9 mouse cellular contexts compared by ENCODE assay signal in the genomic region with DNA sequence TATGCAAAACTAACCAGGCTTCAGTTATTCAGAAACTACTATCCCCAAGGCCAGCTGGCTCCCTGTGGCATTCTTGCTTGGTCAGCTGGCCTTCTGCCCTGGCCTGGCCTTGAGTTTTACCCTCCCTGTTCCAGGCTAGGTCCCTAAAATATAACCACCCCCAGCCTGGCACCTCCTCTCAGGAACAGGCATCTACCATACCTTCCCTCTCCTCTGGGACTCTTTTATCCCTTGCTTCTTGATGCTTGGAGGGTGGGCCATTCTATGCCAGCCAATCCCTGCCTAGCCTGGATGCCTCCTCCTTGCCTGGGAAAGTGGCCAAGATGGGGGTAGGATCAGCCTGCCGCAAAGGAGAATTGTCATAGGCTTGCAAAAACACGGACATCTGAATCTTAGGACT. TPM values are rescaled to one million over a fixed set of nuclear protein-coding genes. Genes with fewer than 3 reads are reported as not detected.
DNase-seq lines count a peak whose midpoint lies in the region; ATAC-seq and TF ChIP-seq lines count a peak whose summit lies in the region.
"Had no signal": no experiment of that assay in that cellular context is flagged by ENCODE, and none has a peak within 500 bp of the region (broad histone marks: within the 10 kb centered on the region; RNA-seq: fewer than 3 reads in every experiment).

Gene Cyp4f14 (minus strand): TSS at position 212 of the 400 bp plus-strand sequence.

- no peak within 1 kb of the TSS for H3K27ac ChIP-seq in gastrocnemius, adult 2 months

- ATAC-seq in megakaryocyte, adult 5-6 weeks (ENCODE audit: poor library complexity, severe bottlenecking): no peak

- TF ChIP-seq CTCF in gastrocnemius, adult 2 months (IDR thresholded peaks at IDR 0.05): no peak

- intact Hi-C loops in heart, postnatal 25 days (cut with DNase I): no loop called here
- intact Hi-C loops in gastrocnemius, adult 2 months (cut with DNase I): no loop called here

- DNase-seq in heart, adult 18-20 months: peak; percentile 33 to 47
- DNase-seq in heart, postnatal 25 days (ENCODE audit: low spot score): no peak
- peak; percentile 33 to 42 for DNase-seq in right cerebral cortex, postnatal 10 days (ENCODE audit: low spot score in 2 of 2)
- DNase-seq in right cerebral cortex, postnatal 25 days: no peak
- peak; percentile 75 for DNase-seq in gastrocnemius, adult 2 months
- peak; percentile 70 for DNase-seq in testis, postnatal 10 days (ENCODE audit: low spot score)
- no peak for DNase-seq in spleen, adult 18-20 months
- DNase-seq: midbrain, embryonic 14.5 days had no signal

- H3K4me3 ChIP-seq in gastrocnemius, adult 2 months: no peak within 1 kb of the TSS

RNA-seq across cellular contexts. Expression of gene Cyp4f14, which starts in this region (rescaled TPM):
- under 1 TPM in 1 of 2 experiments, not detected in 1; 0.22 TPM for total RNA-seq in heart, adult 18-20 months (2021)
- not detected for total RNA-seq in heart, postnatal 25 days (2021)
- total RNA-seq in gastrocnemius, adult 2 months (2021): under 1 TPM in 1 of 2 experiments, not detected in 1; 0.17 TPM
- total RNA-seq in megakaryocyte, adult 5-6 weeks (2015): not detected in 2 replicates
- total RNA-seq in megakaryocyte, adult 5-6 weeks (2017): not detected in 2 replicates

Comparison
In these comparisons a context has a peak if more than half of its experiments do, and no peak if none do; other contexts are left out.
1. DNase-seq: peak in right cerebral cortex, postnatal 10 days (2 of 2) and testis, postnatal 10 days (single experiment); none in heart, postnatal 25 days (single experiment), right cerebral cortex, postnatal 25 days (single experiment) and spleen, adult 18-20 months (0 of 2).
2. Peak in DNase-seq in heart, adult 18-20 months; RNA of the gene not detected or under 1 TPM.
3. Peak in DNase-seq in gastrocnemius, adult 2 months; RNA of the gene not detected or under 1 TPM.